Mouse (Mus musculus): ENCODE results near the gene Slbp. TPM values are rescaled to one million over a fixed set of nuclear protein-coding genes. Genes with fewer than 3 reads are reported as not detected.

The Slbp gene
- polyA plus RNA-seq, 1 experiment from 2014 or later: 360 TPM

DNA sequence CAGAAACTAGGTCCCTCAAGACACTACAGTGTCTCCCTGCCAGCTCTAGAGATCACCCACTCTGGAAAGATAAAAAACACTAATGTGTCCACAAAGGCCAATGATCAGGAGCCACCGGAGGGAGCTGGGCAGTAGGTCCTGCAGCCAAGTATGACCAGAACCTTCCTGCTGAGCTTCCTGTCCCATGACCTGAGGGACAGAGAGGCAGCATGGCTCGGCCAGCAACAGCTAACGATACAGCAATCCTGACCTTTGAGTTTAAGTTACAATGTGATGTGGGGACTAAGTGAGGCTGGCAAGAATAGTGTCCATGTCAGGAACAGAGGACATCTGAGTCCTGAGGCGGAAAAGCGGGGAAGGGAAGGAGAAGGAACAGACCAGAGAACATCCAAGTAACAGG lies 47.1 kb downstream of the Slbp start:
- WGBS: 81% methylated on average over 5 of the region's 5 CpGs
- no peak overlapping the region for H3K4me2 ChIP-seq (ENCODE audit: low read depth, low read length)
- H3K27me3 ChIP-seq (ENCODE audit: control insufficient read depth, insufficient read depth, low read length): no peaks in the 10 kb centered on the region
- H3K9ac ChIP-seq (replicated peaks; ENCODE audit: low read length): no peak overlapping the region
- no peak overlapping the region for H3K4me3 ChIP-seq (ENCODE audit: low read depth, low read length)
- DNase-seq (ENCODE audit: low spot score): no peak
- no peak for ATAC-seq (replicated peaks; ENCODE audit: insufficient number of reproducible peaks, low FRiP score, low TSS enrichment, low read depth)
- peaks cover 10% of the 10 kb centered on the region for H3K36me3 ChIP-seq (replicated peaks; ENCODE audit: control insufficient read depth, insufficient read depth, low read depth, low read length)
- no peak overlapping the region for H3K27ac ChIP-seq (replicated peaks; ENCODE audit: low read depth, low read length)
- no peaks in the 10 kb centered on the region for H3K9me3 ChIP-seq (replicated peaks; ENCODE audit: control insufficient read depth, low read length)
- no peaks in the 10 kb centered on the region for H3K4me1 ChIP-seq (ENCODE audit: control insufficient read depth, insufficient read depth, low read length)

- H3K9me3 ChIP-seq (replicated peaks; ENCODE audit: control insufficient read depth, low read length): no peaks in the 10 kb centered on the region
- no peak overlapping the region for H3K4me3 ChIP-seq (ENCODE audit: low read depth, low read length)
- DNase-seq (ENCODE audit: low spot score) (peak; percentile 42), ATAC-seq (replicated peaks; ENCODE audit: insufficient number of reproducible peaks, low FRiP score, low TSS enrichment, low read depth) (no peak)
- H3K27ac ChIP-seq (replicated peaks; ENCODE audit: low read depth, low read length): no peak overlapping the region
- H3K9ac ChIP-seq (replicated peaks; ENCODE audit: low read length): no peak overlapping the region
- H3K27me3 ChIP-seq (ENCODE audit: control insufficient read depth, insufficient read depth, low read length): no peaks in the 10 kb centered on the region
- 31% methylated on average over 2 of the region's 2 CpGs for WGBS
- no peak overlapping the region for H3K4me2 ChIP-seq (ENCODE audit: low read depth, low read length)
- H3K36me3 ChIP-seq (replicated peaks; ENCODE audit: control insufficient read depth, insufficient read depth, low read depth, low read length): no peaks in the 10 kb centered on the region
- H3K4me1 ChIP-seq (ENCODE audit: control insufficient read depth, insufficient read depth, low read length): no peaks in the 10 kb centered on the region
Measured at GRCm38 (mm10) chr5:33593620-33594019, 58.8 kb downstream of the Slbp start.

DNA sequence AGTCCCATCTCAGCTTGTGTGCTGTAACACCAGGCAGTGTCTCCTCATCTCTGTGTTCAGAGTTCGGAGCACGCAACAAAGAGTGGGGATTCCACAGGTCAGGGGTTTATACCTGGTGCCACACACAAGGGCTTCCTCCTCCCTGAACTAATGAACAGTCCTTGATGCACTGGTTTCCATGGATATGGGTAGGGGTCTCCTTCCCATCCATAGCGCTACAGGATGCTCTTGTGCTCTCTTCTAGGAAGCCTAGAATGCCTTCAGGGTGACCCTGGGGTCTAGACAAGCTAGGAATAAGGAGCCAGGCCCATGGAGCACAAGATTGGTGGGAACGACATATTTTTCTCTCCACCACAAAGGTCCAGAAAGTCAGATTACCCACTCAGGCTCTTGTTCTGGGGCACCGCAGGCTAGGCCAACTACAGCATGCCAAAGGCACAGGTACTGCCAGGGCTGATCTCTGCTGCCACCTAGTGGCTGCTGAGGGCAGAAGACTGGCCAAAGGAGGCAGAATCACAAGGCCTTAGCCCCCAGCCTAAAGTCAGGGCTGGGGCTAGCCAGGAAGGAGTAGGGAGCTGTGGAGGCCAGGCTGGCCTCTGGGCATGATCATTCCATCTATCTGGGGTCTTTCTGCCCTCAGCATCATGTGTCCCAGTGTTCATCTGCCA lies 63.0 kb downstream of the Slbp start:
- ATAC-seq (replicated peaks; ENCODE audit: insufficient number of reproducible peaks, low FRiP score, low TSS enrichment, low read depth): no peak; the same call in 1 of the 2 replicates
- peak; percentile 86 for DNase-seq (ENCODE audit: low spot score)
- H3K9ac ChIP-seq (replicated peaks; ENCODE audit: low read length): no peak overlapping the region
- no peaks in the 10 kb centered on the region for H3K9me3 ChIP-seq (replicated peaks; ENCODE audit: control insufficient read depth, low read length)
- no peaks in the 10 kb centered on the region for H3K36me3 ChIP-seq (replicated peaks; ENCODE audit: control insufficient read depth, insufficient read depth, low read depth, low read length)
- H3K27me3 ChIP-seq (ENCODE audit: control insufficient read depth, insufficient read depth, low read length): no peaks in the 10 kb centered on the region
- no peaks in the 10 kb centered on the region for H3K4me1 ChIP-seq (ENCODE audit: control insufficient read depth, insufficient read depth, low read length)
- no peak overlapping the region for H3K4me3 ChIP-seq (ENCODE audit: low read depth, low read length)
- no peak overlapping the region for H3K27ac ChIP-seq (replicated peaks; ENCODE audit: low read depth, low read length)
- H3K4me2 ChIP-seq (ENCODE audit: low read depth, low read length): no peak overlapping the region
- WGBS: 74% methylated on average over 5 of the region's 5 CpGs

DNA sequence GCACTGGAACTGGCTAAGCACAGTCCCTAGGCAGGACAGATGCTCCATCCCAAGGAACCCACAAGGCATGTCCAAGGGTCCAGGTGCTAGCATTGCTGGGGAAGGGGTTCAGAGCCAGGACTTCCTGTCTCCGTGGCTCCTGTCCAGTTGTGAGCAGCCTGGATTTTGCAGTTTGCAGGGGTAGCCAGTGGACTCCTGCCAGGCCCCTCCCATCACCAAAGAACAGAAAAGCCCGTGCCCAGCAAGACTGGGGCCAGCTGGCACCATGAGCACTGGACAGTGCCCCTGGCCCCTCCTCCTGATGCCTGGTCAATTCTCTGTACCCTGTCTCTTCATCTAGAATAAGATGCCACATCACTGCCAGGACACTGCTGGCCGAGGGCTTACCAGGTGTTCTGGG lies 64.3 kb downstream of the Slbp start:
- no peak overlapping the region for H3K4me2 ChIP-seq (ENCODE audit: low read depth, low read length)
- ATAC-seq (replicated peaks; ENCODE audit: insufficient number of reproducible peaks, low FRiP score, low TSS enrichment, low read depth) (no peak), DNase-seq (ENCODE audit: low spot score) (no peak)
- H3K4me1 ChIP-seq (ENCODE audit: control insufficient read depth, insufficient read depth, low read length): no peaks in the 10 kb centered on the region
- no peak overlapping the region for H3K27ac ChIP-seq (replicated peaks; ENCODE audit: low read depth, low read length)
- no peaks in the 10 kb centered on the region for H3K36me3 ChIP-seq (replicated peaks; ENCODE audit: control insufficient read depth, insufficient read depth, low read depth, low read length)
- 80% methylated on average over 3 of the region's 3 CpGs for WGBS
- H3K9ac ChIP-seq (replicated peaks; ENCODE audit: low read length): no peak overlapping the region
- H3K9me3 ChIP-seq (replicated peaks; ENCODE audit: control insufficient read depth, low read length): no peaks in the 10 kb centered on the region
- H3K27me3 ChIP-seq (ENCODE audit: control insufficient read depth, insufficient read depth, low read length): no peaks in the 10 kb centered on the region
- H3K4me3 ChIP-seq (ENCODE audit: low read depth, low read length): no peak overlapping the region

GRCm38 (mm10) chr5:33587498-33588058 lies 64.8 kb downstream of the Slbp start:
- Histone ChIP-seq H3K27ac (replicated peaks; ENCODE audit: low read depth, low read length) (no peak overlapping the region), H3K36me3 (replicated peaks; ENCODE audit: control insufficient read depth, insufficient read depth, low read depth, low read length) (no peaks in the 10 kb centered on the region), H3K4me1 (ENCODE audit: control insufficient read depth, insufficient read depth, low read length) (no peaks in the 10 kb centered on the region), H3K9ac (replicated peaks; ENCODE audit: low read length) (no peak overlapping the region), H3K27me3 (ENCODE audit: control insufficient read depth, insufficient read depth, low read length) (no peaks in the 10 kb centered on the region), H3K9me3 (replicated peaks; ENCODE audit: control insufficient read depth, low read length) (no peaks in the 10 kb centered on the region), H3K4me2 (ENCODE audit: low read depth, low read length) (no peak overlapping the region), H3K4me3 (ENCODE audit: low read depth, low read length) (no peak overlapping the region)
- ATAC-seq (replicated peaks; ENCODE audit: insufficient number of reproducible peaks, low FRiP score, low TSS enrichment, low read depth): no peak
- WGBS: 84% methylated on average over 18 of the region's 18 CpGs
- no peak for DNase-seq (ENCODE audit: low spot score)

Other genes starting within 250 kb of the Slbp start
- gene Nkx1-1, start 218.6 kb downstream of the Slbp start, polyA plus RNA-seq (2014; fragmentation: Nextera tagmentation; extraction: Ambion mirVana): 0.17 and 0.18 TPM in 2 replicates
- 63.3 and 64.9 TPM in 2 replicates for gene Fam53a, start 22.9 kb downstream of the Slbp start, polyA plus RNA-seq (2014; fragmentation: Nextera tagmentation; extraction: Ambion mirVana)
- gene Gm9903, start 22.6 kb downstream of the Slbp start, polyA plus RNA-seq (2014; fragmentation: Nextera tagmentation; extraction: Ambion mirVana): 0.74 and 0.97 TPM in 2 replicates
- 318 and 328 TPM in 2 replicates for gene Tacc3, start 5.6 kb upstream of the Slbp start, polyA plus RNA-seq (2014; fragmentation: Nextera tagmentation; extraction: Ambion mirVana)
- gene Tmem129, start 5.8 kb upstream of the Slbp start, polyA plus RNA-seq (2014; fragmentation: Nextera tagmentation; extraction: Ambion mirVana): 38.6 and 39.9 TPM in 2 replicates
- 7.6 and 9.5 TPM in 2 replicates for gene Fgfr3, start 69.1 kb upstream of the Slbp start, polyA plus RNA-seq (2014; fragmentation: Nextera tagmentation; extraction: Ambion mirVana)
- 46.1 and 48.9 TPM in 2 replicates for gene Letm1, start 130.2 kb upstream of the Slbp start, polyA plus RNA-seq (2014; fragmentation: Nextera tagmentation; extraction: Ambion mirVana)
- gene Nsd2, start 168.2 kb upstream of the Slbp start, polyA plus RNA-seq (2014; fragmentation: Nextera tagmentation; extraction: Ambion mirVana): 73.6 and 78.1 TPM in 2 replicates

Measured in embryonic facial prominence, embryonic 11.5 days (tissue).